Mouse (Mus musculus): ENCODE results near the gene Prm2.

The Prm2 gene

GRCm38 (mm10) chr16:10796034-10796433 is at the start of gene Prm2:
TSS of gene Prm2 (minus strand) at chr16:10796134.
- no peak for DNase-seq (ENCODE audit: low spot score)

- DNase-seq (ENCODE audit: low spot score) = no peak
Measured at GRCm38 (mm10) chr16:10844319-10844670, 48.4 kb upstream of the Prm2 start.

- DNase-seq (ENCODE audit: low spot score) = peak; percentile 42
Measured at GRCm38 (mm10) chr16:10843486-10844318, 47.8 kb upstream of the Prm2 start.

GRCm38 (mm10) chr16:10842282-10842855 is 46.4 kb upstream of the Prm2 start:
- DNase-seq (ENCODE audit: low spot score) = no peak

- no peak for DNase-seq (ENCODE audit: low spot score)
Measured at GRCm38 (mm10) chr16:10840018-10840417, 44.1 kb upstream of the Prm2 start.

- DNase-seq (ENCODE audit: low spot score) = no peak
Measured at GRCm38 (mm10) chr16:10838487-10839245, 42.7 kb upstream of the Prm2 start.

GRCm38 (mm10) chr16:10837903-10838302 is 42.0 kb upstream of the Prm2 start:
- DNase-seq (ENCODE audit: low spot score) = no peak

GRCm38 (mm10) chr16:10837250-10837649 is 41.3 kb upstream of the Prm2 start:
- no peak for DNase-seq (ENCODE audit: low spot score)

- no peak for DNase-seq (ENCODE audit: low spot score)
Measured at GRCm38 (mm10) chr16:10836388-10836787, 40.5 kb upstream of the Prm2 start.

- DNase-seq (ENCODE audit: low spot score) = peak; percentile 91
Measured at GRCm38 (mm10) chr16:10834911-10835587, 39.1 kb upstream of the Prm2 start, which contains the start of gene Rmi2. TSS of gene Rmi2 (plus strand) at chr16:10835059.

- DNase-seq (ENCODE audit: low spot score) = no peak
Measured at GRCm38 (mm10) chr16:10834542-10834910, 38.6 kb upstream of the Prm2 start.

GRCm38 (mm10) chr16:10828461-10828805 is 32.5 kb upstream of the Prm2 start:
- no peak for DNase-seq (ENCODE audit: low spot score)

- no peak for DNase-seq (ENCODE audit: low spot score)
Measured at GRCm38 (mm10) chr16:10827766-10828460, 32.0 kb upstream of the Prm2 start.

- DNase-seq (ENCODE audit: low spot score) = no peak
Measured at GRCm38 (mm10) chr16:10827269-10827668, 31.3 kb upstream of the Prm2 start.

- no peak for DNase-seq (ENCODE audit: low spot score)
Measured at GRCm38 (mm10) chr16:10825840-10826239, 29.9 kb upstream of the Prm2 start.

GRCm38 (mm10) chr16:10824536-10824935 is 28.6 kb upstream of the Prm2 start:
- no peak for DNase-seq (ENCODE audit: low spot score)

- DNase-seq (ENCODE audit: low spot score) = no peak
Measured at GRCm38 (mm10) chr16:10821387-10821786, 25.5 kb upstream of the Prm2 start.

GRCm38 (mm10) chr16:10819966-10820365 is 24.0 kb upstream of the Prm2 start:
- no peak for DNase-seq (ENCODE audit: low spot score)

- DNase-seq (ENCODE audit: low spot score) = no peak
Measured at GRCm38 (mm10) chr16:10818579-10819135, 22.7 kb upstream of the Prm2 start.

GRCm38 (mm10) chr16:10814864-10815263 is 18.9 kb upstream of the Prm2 start:
- DNase-seq (ENCODE audit: low spot score) = no peak

- DNase-seq (ENCODE audit: low spot score) = no peak
Measured at GRCm38 (mm10) chr16:10813726-10814125, 17.8 kb upstream of the Prm2 start.

Data from retina, embryonic 14.5 days (tissue).